15 mouse cellular contexts compared by ENCODE assay signal in genomic region chr8:78771256-78771655, GRCm38 (mm10). TPM values are rescaled to one million over a fixed set of nuclear protein-coding genes. Genes with fewer than 3 reads are reported as not detected.
DNase-seq lines count a peak whose midpoint lies in the region; ATAC-seq and TF ChIP-seq lines count a peak whose summit lies in the region.
"Had no signal": no experiment of that assay in that cellular context is flagged by ENCODE, and none has a peak within 500 bp of the region (broad histone marks: within the 10 kb centered on the region; RNA-seq: fewer than 3 reads in every experiment).

No protein-coding gene starts in this region.

- no peaks in the 10 kb centered on the region for H3K9me3 ChIP-seq in heart, embryonic 12.5 days (replicated peaks)
- H3K9me3 ChIP-seq in lung, embryonic 14.5 days (ENCODE audit: low read depth, low read length), result no peaks in the 10 kb centered on the region
- no peaks in the 10 kb centered on the region for H3K9me3 ChIP-seq in embryonic facial prominence, embryonic 14.5 days (ENCODE audit: control insufficient read depth, low read length)
- H3K9me3 ChIP-seq: forebrain, embryonic 12.5 days had no signal

- WGBS in heart, embryonic 12.5 days, result 19% methylated on average over 7 of the region's 7 CpGs
- WGBS in lung, embryonic 14.5 days, result 47% methylated on average over 7 of the region's 7 CpGs
- WGBS in embryonic facial prominence, embryonic 14.5 days, result 59% methylated on average over 7 of the region's 7 CpGs

- peaks cover 13% of the 10 kb centered on the region; the same call in 1 of the 2 replicates for H3K4me1 ChIP-seq in heart, embryonic 12.5 days (replicated peaks)
- H3K4me1 ChIP-seq in lung, embryonic 14.5 days (ENCODE audit: insufficient read depth), result no peaks in the 10 kb centered on the region
- no peaks in the 10 kb centered on the region for H3K4me1 ChIP-seq in embryonic facial prominence, embryonic 14.5 days (ENCODE audit: control insufficient read depth, insufficient read depth, low read length)
- H3K4me1 ChIP-seq: forebrain, embryonic 12.5 days had no signal

- H3K9ac ChIP-seq in heart, embryonic 12.5 days, result 0 out of 2 replicates have a peak overlapping the region, but pooled peaks have one; percentile 9
- no peak overlapping the region for H3K9ac ChIP-seq in lung, embryonic 14.5 days
- no peak overlapping the region for H3K9ac ChIP-seq in embryonic facial prominence, embryonic 14.5 days (ENCODE audit: low read depth, low read length)
- H3K9ac ChIP-seq: forebrain, embryonic 12.5 days had no signal

- no peak for TF ChIP-seq CTCF in lung, embryonic 14.5 days (IDR thresholded peaks at IDR 0.05; ENCODE audit: low read depth)

- 0 out of 2 replicates have a peak, but pooled peaks have one; percentile 63 for ATAC-seq in heart, embryonic 12.5 days (ENCODE audit: insufficient number of reproducible peaks, low FRiP score)
- ATAC-seq in lung, embryonic 14.5 days (ENCODE audit: insufficient read depth), result peak; percentile 90
- ATAC-seq in embryonic facial prominence, embryonic 14.5 days (ENCODE audit: low read depth), result peak; percentile 76; the same call in 1 of the 2 replicates

- peak overlapping the region; percentile 48; the same call in 1 of the 2 replicates for H3K27ac ChIP-seq in heart, embryonic 12.5 days (ENCODE audit: poor library complexity, severe bottlenecking)
- H3K27ac ChIP-seq in lung, embryonic 14.5 days (ENCODE audit: low read depth), result peak overlapping the region; percentile 21; the same call in 1 of the 2 replicates
- no peak overlapping the region for H3K27ac ChIP-seq in embryonic facial prominence, embryonic 14.5 days (replicated peaks; ENCODE audit: low read depth, low read length)
- H3K27ac ChIP-seq: forebrain, embryonic 12.5 days; macrophage had no signal

- H3K4me2 ChIP-seq in heart, embryonic 12.5 days, result peak overlapping the region; percentile 61
- H3K4me2 ChIP-seq in lung, embryonic 14.5 days, result peak overlapping the region; percentile 24; the same call in 1 of the 2 replicates
- no peak overlapping the region for H3K4me2 ChIP-seq in embryonic facial prominence, embryonic 14.5 days (ENCODE audit: low read depth, low read length)
- H3K4me2 ChIP-seq: forebrain, embryonic 12.5 days had no signal

- H3K27me3 ChIP-seq in heart, embryonic 12.5 days (replicated peaks), result no peaks in the 10 kb centered on the region
- no peaks in the 10 kb centered on the region for H3K27me3 ChIP-seq in lung, embryonic 14.5 days (ENCODE audit: insufficient read depth, low read length)
- no peaks in the 10 kb centered on the region for H3K27me3 ChIP-seq in embryonic facial prominence, embryonic 14.5 days (replicated peaks; ENCODE audit: control insufficient read depth, insufficient read depth, low read length)
- H3K27me3 ChIP-seq: forebrain, embryonic 12.5 days had no signal

- peak overlapping the region; percentile 36 for H3K4me3 ChIP-seq in heart, embryonic 12.5 days
- no peak overlapping the region for H3K4me3 ChIP-seq in lung, embryonic 14.5 days (ENCODE audit: low read depth, low read length)
- no peak overlapping the region for H3K4me3 ChIP-seq in embryonic facial prominence, embryonic 14.5 days (ENCODE audit: low read depth, low read length)
- H3K4me3 ChIP-seq: forebrain, embryonic 12.5 days had no signal

- DNase-seq in heart, postnatal 25 days (ENCODE audit: low spot score), result no peak
- DNase-seq in lung, embryonic 14.5 days, result peak; percentile 59
- DNase-seq in lung, postnatal 4 days, result no peak
- DNase-seq in embryonic facial prominence, embryonic 14.5 days (ENCODE audit: low spot score), result peak; percentile 35
- no peak for DNase-seq in embryo, embryonic 10 days (ENCODE audit: low spot score)
- DNase-seq in spleen, adult 18-20 months, result no peak
- DNase-seq in spleen, postnatal 4 days (ENCODE audit: low spot score in 2 of 2), result no peak
- DNase-seq: cerebellum, adult 11 months; embryo, embryonic 11 days; gastrocnemius, postnatal 25 days; left cerebral cortex, postnatal 4 days; thymus, adult 18-20 months had no signal

- no peaks in the 10 kb centered on the region for H3K36me3 ChIP-seq in heart, embryonic 12.5 days
- no peaks in the 10 kb centered on the region for H3K36me3 ChIP-seq in lung, embryonic 14.5 days (ENCODE audit: insufficient read depth)
- H3K36me3 ChIP-seq in embryonic facial prominence, embryonic 14.5 days (ENCODE audit: control insufficient read depth, insufficient read depth, low read length), result no peaks in the 10 kb centered on the region
- H3K36me3 ChIP-seq: forebrain, embryonic 12.5 days had no signal

- intact Hi-C loops in heart, postnatal 25 days (cut with DNase I), result no loop called here

RNA-seq across cellular contexts. Expression of gene Lsm6, which starts 49.7 kb away (rescaled TPM):
- 166 TPM in 2 replicates for polyA plus RNA-seq in heart, embryonic 12.5 days (2016; fragmentation: Nextera tagmentation; extraction: Ambion mirVana)
- total RNA-seq in heart, postnatal 25 days (2021), result 10 to 100 TPM; 58.6 to 60.7 TPM
- 286 TPM in 2 replicates for polyA plus RNA-seq in lung, embryonic 14.5 days (2014; fragmentation: Nextera tagmentation; extraction: Ambion mirVana)
- 284 and 311 TPM in 2 replicates for polyA plus RNA-seq in embryonic facial prominence, embryonic 14.5 days (2014; fragmentation: Nextera tagmentation; extraction: Ambion mirVana)

Comparison
In these comparisons a context has a peak if more than half of its experiments do, and no peak if none do; other contexts are left out.
1. DNase-seq: peak in lung, embryonic 14.5 days (single experiment) and embryonic facial prominence, embryonic 14.5 days (single experiment); none in heart, postnatal 25 days (single experiment), lung, postnatal 4 days (0 of 2), embryo, embryonic 10 days (single experiment), spleen, adult 18-20 months (0 of 2) and spleen, postnatal 4 days (0 of 2).
2. Peak in every context shown above with its lines, with median percentiles within 50 percentile points of each other: ATAC-seq.